Mouse (Mus musculus) gonadal fat pad, adult 2 months (tissue): ENCODE data around the gene Rreb1. TPM values are rescaled to one million over a fixed set of nuclear protein-coding genes. Genes with fewer than 3 reads are reported as not detected.

Experiments
- DNase-seq: peaks from one replicate; pipeline ENCODE4 v3.0.0-alpha.2; 2012; ENCODE audit warnings: low read depth
- polyA plus RNA-seq: library from polyadenylated mRNA; depleted of rRNA; stranded (reverse); fragments of >200 nt; gene quantifications from 2 replicates; pipeline ENCODE4 v1.2.3, GENCODE M21; 2012

Gene Rreb1
- polyA plus RNA-seq, 1 experiment, result 17.4 TPM

- DNase-seq, result no peak
Measured at GRCm38 (mm10) chr13:37912011-37912410, 133.8 kb downstream of the Rreb1 start.

DNA sequence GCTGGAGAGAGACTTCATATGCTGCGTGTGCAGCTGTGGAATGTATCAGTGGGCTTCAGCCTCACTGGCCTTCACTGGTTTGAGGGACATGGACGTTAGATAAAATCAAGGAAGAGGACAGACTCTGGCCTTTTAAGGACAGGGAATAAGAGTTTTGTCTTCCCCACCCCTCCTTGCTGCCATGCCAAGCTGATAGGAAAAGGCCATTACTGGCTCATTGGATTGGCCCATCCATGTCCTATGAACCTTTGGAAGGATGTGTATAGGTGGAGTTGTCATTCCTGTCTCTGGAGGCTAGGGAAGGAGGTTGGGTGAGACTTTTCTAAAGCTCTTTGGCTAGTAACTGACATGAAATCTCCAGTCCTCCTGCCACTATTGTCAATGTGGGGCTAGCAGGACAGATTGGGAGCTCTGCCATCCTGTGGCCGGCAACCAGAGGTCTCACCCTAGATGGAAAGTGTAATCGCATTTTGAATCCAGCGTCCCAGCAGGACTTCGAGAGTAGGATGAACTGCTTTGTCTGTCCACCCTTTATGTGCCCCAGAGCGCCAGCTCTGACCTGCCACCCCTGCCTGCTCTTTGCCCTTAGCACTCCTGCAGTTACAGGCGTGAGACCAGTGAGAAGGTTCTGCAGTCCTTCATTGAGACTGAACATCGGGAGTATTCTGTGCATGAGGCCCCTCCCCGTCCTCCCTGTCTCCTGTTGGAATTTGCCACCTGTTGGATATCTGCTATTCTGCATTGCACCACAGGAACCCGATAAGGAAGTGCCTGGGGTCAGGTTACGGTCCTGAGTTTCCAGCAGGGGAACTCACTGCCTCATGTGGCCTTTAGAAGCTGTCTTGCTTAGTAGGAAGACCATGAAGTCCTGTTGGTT lies 134.6 kb downstream of the Rreb1 start:
- no peak for DNase-seq

DNA sequence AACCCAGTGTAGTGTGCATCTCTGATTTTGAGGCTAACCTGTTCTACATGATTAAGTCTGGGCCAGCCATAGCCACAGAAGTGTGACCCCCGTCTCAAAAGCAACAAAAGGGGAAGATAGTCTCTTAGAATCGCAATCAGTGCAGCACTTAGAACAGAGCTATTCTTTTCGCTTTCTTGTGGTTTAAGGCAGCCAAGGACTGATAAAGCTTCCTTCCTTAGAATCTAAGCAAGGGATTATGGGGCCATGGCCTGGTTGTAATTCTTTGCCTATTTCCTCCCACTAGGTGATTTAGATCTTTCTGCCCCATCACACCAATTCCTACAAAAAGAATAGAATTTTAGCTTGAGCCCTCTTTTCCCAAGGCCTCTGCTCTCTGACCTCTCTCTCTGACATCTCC lies 135.8 kb downstream of the Rreb1 start:
- DNase-seq, result no peak

DNA sequence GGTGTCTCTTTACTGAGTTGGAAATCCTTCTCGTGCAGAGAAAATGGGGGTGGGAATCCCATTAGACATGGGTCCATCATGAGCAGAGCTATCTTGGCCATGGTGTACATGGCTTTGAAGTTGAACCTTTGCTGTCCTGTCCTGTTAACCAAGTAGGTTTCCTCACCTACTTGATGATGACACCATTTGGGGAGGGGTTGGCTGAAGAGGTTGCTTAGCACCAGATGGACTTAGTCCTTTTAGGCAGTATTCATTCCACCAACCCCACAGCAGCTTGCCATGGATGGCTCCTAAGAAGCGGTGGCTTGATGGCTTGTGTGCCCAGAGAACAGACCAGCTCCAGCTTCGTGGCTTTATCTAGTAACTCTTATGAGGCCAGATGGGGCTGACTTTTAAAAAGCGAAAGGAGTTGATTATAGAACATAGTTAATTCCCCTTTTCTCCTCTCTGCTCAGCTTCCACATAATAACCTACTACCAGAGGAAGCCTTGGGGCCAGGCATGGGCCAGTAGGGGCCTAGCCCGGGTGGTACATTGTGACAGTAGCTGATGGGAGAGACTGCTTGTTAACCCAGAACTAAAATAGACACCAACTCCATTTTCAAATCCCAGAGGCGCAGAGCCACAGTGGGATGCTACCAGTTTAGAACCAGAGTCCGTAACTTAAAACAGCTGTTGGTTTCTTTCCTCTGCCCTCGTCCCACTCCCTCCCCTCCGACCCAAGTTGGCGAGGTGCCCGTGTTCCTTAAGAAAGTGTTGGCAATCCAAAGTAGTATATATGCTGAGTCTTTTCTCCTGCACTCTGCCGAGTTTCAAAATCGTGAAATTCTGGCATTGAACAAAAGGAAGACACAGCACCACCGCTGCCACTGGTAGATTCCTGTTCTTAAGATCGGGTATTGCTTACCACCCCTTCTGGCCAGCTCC lies 140.4 kb downstream of the Rreb1 start:
- no peak for DNase-seq

DNA sequence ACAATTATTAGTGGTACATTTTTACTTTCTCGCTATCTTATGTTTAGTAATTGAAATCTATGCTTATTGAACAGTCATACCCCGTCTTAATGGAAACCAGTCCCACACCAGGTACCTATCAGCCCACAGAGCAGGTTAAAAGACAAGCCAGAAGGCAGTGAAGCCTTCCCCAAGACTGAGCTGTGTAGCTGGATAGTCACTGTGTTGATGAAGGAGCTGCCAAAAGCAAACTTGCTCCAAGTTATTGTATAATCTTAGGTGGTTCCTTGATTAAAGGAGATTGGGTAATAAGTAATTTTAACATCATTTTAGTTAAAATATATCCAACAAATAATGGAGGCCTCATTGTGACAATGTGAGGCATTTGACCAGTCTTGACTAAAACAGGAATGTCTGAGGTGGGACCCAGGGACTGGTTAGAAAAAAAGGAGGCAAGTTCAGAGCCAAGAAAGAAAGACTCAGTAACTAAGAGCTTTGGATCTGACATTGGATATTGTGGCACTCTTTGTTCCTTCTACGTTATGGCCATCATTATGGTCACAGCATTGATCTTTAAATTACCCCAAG lies 141.6 kb downstream of the Rreb1 start:
- no peak for DNase-seq

DNA sequence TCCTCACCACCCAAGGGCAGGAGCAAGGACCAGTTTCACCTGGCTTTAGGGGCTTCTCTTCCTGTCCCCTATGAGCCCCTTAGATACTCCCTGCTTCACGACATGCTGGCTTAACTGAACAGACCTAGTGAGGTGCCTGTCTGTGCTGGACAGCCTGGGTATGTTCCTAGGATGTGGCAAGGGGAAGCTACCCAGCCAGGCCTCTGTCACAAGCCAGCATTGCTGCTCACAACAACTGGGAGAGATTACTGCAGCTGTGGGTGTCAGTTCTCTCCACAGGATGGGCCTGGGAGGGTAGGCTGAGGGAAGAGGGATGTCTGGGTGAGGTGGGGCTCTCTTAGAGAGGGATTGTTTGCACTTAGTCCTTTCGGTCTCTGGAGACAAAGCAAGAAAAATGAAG lies 142.5 kb downstream of the Rreb1 start:
- no peak for DNase-seq

DNA sequence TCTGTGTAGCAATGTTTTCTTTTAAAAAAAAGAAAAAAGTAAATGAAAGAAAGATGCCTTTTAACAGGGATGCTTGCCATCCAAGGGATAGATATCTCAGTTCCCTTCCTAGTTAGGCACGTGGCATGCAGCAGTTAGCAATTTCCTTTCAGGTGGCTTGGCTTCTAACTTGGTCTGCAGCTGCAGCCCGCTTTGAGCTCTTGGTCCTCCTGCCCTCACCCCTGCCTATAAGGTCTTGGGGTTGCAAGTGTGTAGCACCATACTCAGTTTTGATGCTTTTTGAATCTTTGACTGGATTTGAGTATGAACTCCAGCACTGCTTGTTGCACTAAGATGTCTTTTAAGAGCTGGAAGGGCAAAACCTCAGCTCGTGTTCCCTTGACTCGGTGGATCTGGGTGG lies 144.9 kb downstream of the Rreb1 start:
- DNase-seq, result no peak

DNA sequence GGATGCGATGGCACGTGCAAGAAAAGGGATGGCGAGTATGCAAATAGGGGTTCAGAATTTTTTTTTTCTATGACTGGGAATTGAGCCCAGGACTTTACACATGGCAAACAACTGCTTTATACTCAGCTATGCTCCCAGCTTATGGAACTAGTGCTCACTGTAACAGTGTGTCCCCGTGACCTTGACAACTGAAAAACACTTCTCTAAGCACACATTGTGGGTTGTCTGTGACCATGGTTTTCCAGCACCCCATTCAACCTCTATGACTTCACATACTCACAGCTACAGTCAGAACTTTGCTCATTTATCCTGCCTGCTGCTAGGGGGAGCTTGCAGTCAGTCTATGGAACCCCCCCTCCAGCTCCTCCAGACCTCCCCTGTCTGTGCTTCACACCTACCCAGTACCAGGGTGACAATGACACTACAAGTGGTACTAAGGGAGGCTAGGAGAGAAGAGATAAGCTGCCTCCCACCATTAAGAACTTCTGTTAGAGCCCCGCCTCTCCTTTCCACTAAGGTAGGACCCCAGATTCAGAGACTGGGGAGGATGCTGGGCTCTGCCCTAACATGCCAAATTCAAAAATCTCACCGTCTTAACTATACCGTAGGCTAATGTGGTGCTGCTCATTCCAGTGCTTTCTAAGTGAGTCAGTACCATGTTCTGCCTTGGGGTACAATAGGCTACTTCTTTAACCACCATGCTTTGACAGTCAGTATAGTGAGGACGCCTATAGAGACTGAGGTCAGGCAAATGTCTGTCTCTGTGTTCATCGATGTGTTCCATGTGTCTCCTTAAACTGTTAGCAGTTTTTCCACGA lies 145.7 kb downstream of the Rreb1 start:
- DNase-seq, result no peak

DNA sequence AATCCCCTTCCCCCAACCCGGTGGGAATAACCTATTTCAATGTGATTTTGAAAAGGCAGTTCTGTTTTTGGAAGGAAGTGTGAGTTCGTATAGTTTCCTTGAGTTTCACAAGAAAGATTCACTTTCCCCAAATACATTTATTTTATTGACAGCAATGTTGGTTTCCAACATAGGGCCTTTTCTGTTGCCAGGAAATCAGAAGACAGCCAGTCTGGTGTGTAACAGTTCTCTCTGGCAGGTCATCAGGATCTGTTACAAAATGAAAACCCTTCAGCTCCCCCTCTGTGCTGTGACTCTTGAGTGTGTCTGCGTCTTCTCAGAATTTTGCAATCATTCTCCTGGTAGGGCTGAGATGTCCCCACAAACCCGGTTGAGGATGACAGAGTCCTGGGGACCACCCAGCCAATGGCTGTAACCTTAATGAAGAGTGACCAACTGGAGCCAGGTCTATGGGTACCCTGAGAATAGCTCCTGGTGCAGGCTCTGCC lies 146.3 kb downstream of the Rreb1 start:
- DNase-seq, result no peak

- no peak for DNase-seq
Measured at GRCm38 (mm10) chr13:37926394-37926793, 148.2 kb downstream of the Rreb1 start.

DNA sequence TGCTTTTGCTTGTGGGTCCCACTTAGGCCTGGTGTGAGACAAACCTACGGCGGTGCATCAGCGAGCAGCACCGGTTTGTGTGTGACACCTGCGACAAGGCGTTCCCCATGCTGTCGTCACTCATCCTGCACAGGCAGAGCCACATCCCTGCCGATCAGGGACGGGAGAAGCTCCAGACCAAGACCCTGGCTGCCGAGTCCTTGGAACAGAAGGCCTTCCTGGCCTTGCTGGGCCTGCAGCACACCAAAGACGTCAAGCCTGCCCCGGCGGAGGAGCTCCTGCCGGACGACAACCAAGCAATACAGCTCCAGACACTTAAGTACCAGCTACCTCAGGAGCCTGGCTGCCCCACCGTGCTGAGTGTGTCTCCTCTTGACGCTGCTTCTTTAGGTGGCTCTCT lies 151.3 kb downstream of the Rreb1 start:
- DNase-seq, result no peak

GRCm38 (mm10) chr13:37930091-37930490 lies 151.9 kb downstream of the Rreb1 start:
- no peak for DNase-seq

DNA sequence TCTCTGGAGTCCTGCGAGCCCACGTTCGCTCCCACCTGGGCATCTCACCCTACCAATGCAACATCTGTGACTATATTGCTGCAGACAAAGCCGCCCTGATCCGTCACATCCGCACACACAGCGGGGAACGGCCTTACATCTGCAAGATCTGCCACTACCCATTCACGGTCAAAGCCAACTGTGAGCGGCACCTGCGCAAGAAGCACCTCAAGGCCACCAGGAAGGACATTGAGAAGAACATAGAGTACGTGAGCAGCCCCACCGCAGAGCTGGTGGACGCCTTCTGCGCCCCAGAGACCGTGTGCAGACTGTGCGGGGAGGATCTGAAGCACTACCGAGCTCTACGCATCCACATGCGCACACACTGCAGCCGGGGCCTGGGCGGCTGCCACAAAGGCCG lies 152.4 kb downstream of the Rreb1 start:
- DNase-seq, result no peak

- no peak for DNase-seq
Measured at GRCm38 (mm10) chr13:37931210-37931922, 153.2 kb downstream of the Rreb1 start.

- DNase-seq, result peak; percentile 83
Measured at GRCm38 (mm10) chr13:37934075-37934474, 155.9 kb downstream of the Rreb1 start.

DNA sequence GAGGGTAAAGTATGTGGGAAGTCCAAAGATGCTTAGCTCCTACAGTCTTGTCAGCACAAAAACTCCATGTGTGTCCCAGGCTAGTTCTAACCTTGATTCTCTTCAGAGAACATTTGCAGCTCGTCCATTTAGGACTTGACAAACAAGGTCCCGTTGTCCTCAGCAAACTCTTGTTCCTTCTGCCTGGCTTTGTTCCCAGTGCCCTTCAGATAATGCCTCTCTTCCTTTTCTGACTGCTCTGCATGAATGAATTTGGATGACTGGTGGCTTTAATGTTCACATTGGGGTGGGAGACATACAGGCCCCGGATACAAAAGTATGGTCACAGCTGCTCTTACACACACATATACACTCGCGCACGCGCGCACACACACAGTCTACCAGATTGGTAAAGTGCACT lies 156.7 kb downstream of the Rreb1 start:
- DNase-seq, result no peak

DNA sequence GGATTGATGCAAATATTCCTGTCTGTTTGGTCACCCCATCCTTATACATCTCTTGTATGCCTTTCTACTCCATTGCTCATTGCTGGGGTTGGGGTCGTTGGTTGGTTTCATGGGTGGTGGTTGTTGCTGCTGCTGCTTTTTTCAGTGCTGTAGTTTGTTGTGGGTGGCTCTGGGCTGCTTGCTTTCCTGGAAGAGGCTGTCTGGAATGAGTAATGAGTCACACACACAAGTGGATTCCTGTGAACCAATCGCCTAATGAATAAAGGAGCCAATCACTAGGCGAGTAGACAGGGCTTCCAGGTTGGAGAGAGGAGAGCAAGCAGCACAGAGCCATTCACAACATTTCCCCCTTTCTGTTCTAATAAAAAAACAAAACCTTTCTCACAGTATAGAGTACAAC lies 158.2 kb downstream of the Rreb1 start:
- no peak for DNase-seq

DNA sequence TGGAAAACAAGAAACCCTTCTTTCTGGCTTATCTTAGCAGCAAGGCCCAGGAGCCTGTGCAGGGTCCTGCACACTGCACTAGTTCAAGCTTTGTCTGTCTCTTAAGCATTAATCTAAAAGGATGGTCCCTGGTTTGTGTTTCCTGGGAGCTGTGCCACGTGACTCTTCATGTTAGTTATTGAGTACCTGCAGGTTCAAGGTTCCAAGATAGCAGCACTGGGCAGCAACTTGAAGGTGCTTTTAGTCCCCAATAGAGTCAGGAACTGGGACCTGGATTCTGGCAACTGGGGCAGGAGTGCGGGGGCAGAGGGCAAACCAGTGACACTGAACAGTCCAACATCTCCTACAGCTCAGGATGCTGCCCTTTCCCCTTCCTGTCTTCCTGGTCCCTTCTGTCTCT lies 162.0 kb downstream of the Rreb1 start:
- no peak for DNase-seq

DNA sequence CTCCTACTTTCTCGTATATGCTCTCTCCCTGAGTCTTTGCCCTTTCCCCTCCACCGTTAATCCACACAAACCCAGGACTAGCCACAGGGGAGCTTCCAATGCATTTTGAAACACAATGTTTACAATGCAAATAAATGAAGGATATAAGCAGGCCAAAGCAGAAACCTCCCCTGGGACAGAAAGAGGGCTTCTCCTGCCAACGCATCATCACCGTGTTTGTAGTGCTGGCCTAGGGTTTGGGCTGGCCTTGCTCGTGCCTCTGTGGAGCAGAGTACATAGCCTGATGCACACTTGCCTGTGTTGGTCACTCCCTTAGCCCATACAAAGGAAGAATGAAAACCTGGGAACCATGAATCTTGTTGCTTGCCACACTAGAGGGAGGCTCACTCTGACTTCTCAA lies 162.4 kb downstream of the Rreb1 start:
- DNase-seq, result no peak

DNA sequence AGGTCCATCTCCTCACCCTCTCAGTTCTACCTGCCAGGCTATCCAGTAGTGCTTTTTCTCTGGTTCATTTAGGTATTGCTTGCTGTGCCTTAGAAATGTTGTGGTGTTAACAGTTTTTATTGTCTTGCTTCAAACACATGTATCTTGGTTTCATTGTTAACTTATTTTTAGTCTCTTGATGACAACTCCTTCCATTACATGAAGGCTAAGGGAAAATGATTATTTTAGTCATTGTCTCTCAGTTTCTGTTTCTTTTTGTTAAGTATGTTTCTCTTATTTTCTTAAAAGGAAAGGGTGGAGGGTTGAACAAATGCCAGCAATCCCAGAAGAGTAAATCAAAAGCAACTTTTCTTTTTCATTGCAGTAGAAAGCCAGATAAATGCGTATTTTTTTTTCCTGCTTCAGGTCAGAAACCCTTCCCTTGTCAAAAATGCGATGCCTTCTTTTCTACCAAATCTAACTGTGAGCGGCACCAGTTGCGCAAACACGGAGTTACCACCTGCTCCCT lies 163.0 kb downstream of the Rreb1 start:
- no peak for DNase-seq
